Mouse (Mus musculus) heart, postnatal 0 days (tissue): ENCODE results near the gene Dysf.

ENCODE experiments used
- CTCF ChIP-seq: IDR thresholded peaks from 2 replicates; pipeline ENCODE4 v1.5.1; 2016; ENCODE audit warnings: antibody characterized with exemption, control low read depth, low read depth
- EP300 ChIP-seq: IDR thresholded peaks from 2 replicates; pipeline ENCODE4 v1.6.1; 2016; ENCODE audit warnings: antibody characterized with exemption, low read depth

- TF ChIP-seq CTCF = no peak
- no peak for TF ChIP-seq EP300
Measured at GRCm38 (mm10) chr6:84208589-84208988, 200.2 kb downstream of the Dysf start.
